Mouse (Mus musculus) thymus, postnatal 14 days (tissue): ENCODE data around the gene Il1rl1.

Experiments used
- DNase-seq: peaks from one replicate; pipeline ENCODE4 v3.0.0; 2021

Il1rl1 gene

DNA sequence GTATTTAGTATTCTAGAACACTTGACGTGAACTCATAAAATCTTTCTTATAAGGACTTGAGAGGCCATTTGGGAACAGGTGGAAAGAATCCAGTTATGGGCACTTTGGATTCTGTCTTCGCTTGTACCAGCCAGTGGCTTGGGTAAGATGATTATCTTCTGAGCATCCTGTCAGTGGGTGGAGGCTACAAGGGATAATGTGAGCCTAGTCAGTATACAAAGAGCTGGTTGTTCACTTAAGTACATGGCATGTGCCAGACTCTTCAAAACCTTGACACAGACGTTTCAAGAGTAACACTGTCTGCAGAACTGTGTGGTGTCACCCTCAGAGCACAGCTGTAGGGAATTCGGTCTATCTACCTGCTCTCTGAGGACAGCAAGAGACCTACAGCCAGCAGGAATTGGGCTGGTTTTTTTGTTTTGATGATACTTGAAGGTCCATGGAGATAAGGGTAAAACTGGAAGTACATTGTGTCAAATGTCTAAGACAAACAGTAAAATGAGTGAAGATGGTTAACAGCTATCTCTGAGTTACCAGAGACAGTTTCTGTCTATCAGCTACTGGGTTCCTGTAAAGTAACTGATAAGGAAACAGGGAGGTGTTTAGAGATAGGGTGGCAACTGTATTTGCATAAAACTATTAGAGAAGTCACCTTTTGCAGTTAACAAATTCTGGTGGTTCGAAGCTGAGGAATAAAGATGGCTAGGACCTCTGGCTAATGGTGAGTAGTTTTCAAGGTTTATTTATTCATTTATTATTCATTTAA lies at the start of gene Il1rl1:
TSS of gene Il1rl1 (plus strand) at position 661 of the 766 bp plus-strand sequence.
- DNase-seq, result no peak

GRCm38 (mm10) chr1:40380111-40380510 lies 49.3 kb upstream of the Il1rl1 start:
- DNase-seq, result peak; percentile 75

DNA sequence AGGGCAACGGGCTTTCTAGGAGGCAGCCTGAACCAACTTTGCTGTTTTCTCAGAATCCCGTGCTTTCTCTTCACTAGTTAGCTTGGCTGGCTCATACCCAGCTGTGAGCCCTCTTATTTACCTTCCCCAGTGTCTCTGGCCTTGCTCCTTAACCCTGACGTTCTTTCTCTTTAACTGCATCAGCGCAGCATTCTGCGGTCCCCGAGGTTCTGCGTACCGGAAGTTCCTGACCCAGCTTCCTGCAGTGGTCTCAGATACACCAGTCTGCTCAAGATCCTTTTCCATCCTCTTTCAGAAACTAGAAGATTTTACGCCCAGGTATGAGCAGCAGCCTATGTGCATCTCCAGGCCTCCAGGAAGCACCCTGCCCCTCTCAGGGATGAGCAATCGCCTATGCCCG lies 48.4 kb upstream of the Il1rl1 start:
- no peak for DNase-seq

- DNase-seq, result peak; percentile 25
These were observed 46.5 kb upstream of the Il1rl1 start for GRCm38 (mm10) chr1:40382841-40383240.

- DNase-seq, result no peak
These were observed 44.3 kb upstream of the Il1rl1 start for GRCm38 (mm10) chr1:40384931-40385545.

- no peak for DNase-seq
These were observed 38.0 kb upstream of the Il1rl1 start for GRCm38 (mm10) chr1:40391374-40391773.

DNA sequence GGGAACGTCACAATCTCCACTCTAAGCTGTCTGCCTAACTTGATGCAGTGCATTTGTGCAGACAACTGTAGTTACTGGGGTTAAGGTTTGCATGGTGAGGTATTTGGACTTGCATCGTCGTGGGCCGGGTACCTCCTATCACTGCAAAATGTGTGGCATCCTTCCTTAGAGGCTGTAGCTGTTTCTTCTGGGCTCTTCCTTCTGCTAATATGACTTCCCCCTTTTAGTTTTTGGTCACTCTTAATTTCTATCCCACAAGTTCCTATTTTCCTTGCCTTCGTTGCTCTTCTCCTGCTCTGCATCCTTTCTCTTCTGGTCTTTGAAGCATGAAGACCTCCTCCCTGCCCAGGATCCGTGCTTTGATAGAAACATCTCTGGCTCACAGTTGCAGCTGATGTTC lies 36.8 kb upstream of the Il1rl1 start:
- DNase-seq, result no peak

GRCm38 (mm10) chr1:40393214-40393613 lies 36.2 kb upstream of the Il1rl1 start:
- DNase-seq, result no peak

GRCm38 (mm10) chr1:40399639-40400038 lies 29.7 kb upstream of the Il1rl1 start:
- no peak for DNase-seq

GRCm38 (mm10) chr1:40404682-40405081 lies 24.7 kb upstream of the Il1rl1 start:
- no peak for DNase-seq

DNA sequence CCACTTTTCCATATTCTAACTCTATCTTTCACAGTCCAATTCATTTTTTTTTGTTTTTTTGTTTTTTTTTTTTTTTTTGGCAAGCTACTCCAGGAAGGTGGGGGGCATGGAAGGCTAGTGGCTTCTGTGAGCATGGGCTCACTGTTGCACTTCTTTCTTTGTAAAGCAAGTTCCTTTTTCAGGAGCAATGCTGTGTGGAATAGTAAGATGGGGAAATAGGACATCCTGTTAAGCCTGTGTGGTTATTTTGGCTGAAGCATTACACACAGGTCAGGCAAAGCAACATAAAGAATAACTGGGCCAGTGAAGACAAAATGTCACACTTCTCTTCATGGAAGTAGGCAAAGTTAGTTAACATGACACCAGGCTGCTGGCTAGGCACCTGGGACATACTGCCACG lies 19.5 kb upstream of the Il1rl1 start:
- DNase-seq, result no peak

GRCm38 (mm10) chr1:40413039-40413438 lies 16.3 kb upstream of the Il1rl1 start:
- DNase-seq, result no peak

DNA sequence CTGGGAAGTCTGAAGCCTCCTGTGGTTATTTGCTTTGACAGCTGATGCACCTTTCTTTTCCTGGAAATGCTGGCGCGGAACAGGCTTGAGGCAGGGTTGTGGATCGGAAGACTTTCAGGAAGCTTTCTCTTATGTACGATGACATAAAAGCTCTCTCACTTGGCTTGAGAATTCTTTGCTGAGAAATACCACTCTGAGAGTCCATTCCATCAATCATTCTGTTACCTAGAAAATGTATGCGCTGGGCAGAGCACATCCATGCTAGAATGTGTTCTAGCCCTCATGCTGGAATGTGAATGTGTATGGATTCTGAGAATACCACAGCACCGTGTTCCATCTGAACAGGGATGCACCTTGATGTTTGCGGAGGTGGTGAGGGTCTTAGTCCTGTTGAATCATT lies 15.1 kb upstream of the Il1rl1 start:
- DNase-seq, result no peak

- DNase-seq, result no peak
These were observed 14.3 kb upstream of the Il1rl1 start for GRCm38 (mm10) chr1:40414863-40415656.

DNA sequence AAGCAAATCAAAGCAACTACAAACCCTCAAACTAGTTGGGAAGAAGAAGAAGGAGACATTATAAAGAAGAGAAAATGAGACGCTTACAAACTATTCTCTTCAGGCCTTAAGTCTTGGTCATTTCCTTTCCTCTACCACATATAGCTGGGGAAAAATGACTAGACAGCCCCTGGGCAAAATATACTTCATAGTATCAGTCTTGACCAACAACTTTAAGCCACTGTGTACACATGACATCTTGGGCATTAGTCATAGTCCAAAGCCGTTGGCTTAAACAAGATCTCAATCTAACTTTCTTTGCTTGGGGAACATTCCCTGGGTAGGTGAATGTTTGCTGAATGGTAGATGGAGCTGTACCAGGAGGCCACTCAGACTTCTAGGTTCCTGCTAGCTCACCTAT lies 12.3 kb upstream of the Il1rl1 start:
- DNase-seq, result no peak

- DNase-seq, result no peak
These were observed 10.9 kb upstream of the Il1rl1 start for GRCm38 (mm10) chr1:40418512-40418911.

GRCm38 (mm10) chr1:40423892-40424291 lies 5.5 kb upstream of the Il1rl1 start:
- DNase-seq, result no peak

GRCm38 (mm10) chr1:40427270-40427669 lies 2.1 kb upstream of the Il1rl1 start:
- no peak for DNase-seq

DNA sequence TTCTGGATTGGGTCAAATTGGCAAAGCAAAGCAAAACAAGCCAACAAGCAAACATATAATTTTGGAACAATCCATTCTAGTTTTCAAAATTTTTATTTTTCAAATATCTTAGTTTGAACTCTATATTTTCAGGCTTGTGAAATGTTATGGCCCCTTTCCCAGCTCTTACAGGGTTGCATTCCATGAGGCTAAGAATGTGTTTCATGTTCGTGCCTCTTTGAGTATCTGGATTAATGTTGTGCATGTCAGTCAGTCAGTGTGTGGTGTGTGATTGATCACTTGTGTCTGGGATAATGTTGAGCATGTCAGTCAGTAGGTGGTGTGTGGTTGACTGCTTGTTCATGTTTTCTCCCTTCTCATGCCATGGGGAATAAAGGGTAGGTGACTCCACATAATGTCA lies 1.5 kb upstream of the Il1rl1 start:
- no peak for DNase-seq

GRCm38 (mm10) chr1:40430143-40430834 lies 919 bp downstream of the Il1rl1 start:
- no peak for DNase-seq

DNA sequence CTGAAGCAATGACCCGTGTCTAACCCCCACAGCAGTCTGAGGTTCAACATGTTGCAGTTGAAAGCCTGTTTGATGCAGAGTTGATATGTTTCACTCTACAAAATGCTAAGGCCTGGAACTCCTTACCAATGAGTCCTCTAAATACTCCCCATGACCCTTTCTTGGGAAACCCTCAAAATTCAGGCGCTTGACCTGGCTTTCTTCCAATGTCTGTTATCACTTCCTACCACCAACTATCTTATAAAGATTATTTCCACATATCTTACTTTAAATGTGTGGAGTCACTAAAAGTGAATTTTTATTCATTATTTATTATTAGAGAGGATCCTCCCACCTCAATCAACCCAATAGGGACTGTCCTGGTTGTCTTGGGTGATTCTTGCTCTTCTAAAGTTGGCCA lies 2.8 kb downstream of the Il1rl1 start:
- DNase-seq, result no peak

DNA sequence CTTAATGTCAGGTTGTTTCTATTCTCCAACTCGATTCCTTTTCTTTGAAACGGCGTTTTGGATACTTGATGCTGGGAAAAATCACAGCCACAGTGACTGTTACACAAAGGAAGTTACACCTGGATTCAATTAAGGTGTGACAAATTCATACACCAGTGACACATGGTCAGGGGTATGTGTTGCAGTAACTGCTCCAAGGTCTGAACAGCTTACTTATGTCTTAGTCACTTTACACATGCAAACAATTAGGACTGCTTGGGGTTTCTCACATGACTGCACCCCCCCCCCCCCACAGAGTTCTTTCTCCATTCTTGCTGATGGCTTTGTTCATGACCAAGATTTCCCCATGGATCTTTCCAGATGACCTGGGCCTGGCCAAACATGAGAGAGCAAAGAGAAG lies 6.6 kb downstream of the Il1rl1 start:
- DNase-seq, result no peak

GRCm38 (mm10) chr1:40437340-40437739 lies 8.0 kb downstream of the Il1rl1 start:
- no peak for DNase-seq
